Mouse (Mus musculus) erythroblast, embryonic 14.5 days (primary cell): Measurements from ENCODE around the gene Fbxw2.
"Not testable (repeated sequence)": the region's sequence is repeated elsewhere in the genome, so short reads cannot be mapped to it uniquely, and the experiment has no call there.

Experiments used
- GATA1 ChIP-seq: IDR thresholded peaks from 2 replicates; pipeline ENCODE4 v1.6.1; 2012; ENCODE audit warnings: low read length, inconsistent platforms, mixed read lengths
- TAL1 ChIP-seq: IDR thresholded peaks from 3 replicates; pipeline ENCODE4 v1.6.1; 2012; ENCODE audit warnings: low read length, inconsistent platforms, mixed read lengths

- TF ChIP-seq TAL1, GATA1: not testable (repeated sequence)
Measured at GRCm38 (mm10) chr2:34792543-34792942, 33.6 kb downstream of the Fbxw2 start.
